Mouse (Mus musculus) cerebellum, postnatal 4 days (tissue): ENCODE measurements at regions not wholly inside any gene's neighbourhood (a gene's known extent, or its start where the extent isn't known, plus 50 kb on each side); places are given as distances from the start of the nearest gene placed in this dataset.
A peak's percentile ranks its signal among the peaks of the same experiment; 100 is the strongest.

ENCODE experiments used
- DNase-seq, 2 experiments: peaks; one replicate each; pipeline ENCODE4 v3.0.0; 2022; ENCODE audit warnings: low spot score in 2 of 2, mixed read lengths in 1 of 2

GRCm38 (mm10) chr1:119123402-119123801 is 70.0 kb upstream of the Gli2 start:
- DNase-seq: no peak

- no peak for DNase-seq
Measured at GRCm38 (mm10) chr1:119122975-119123374, 69.6 kb upstream of the Gli2 start.

GRCm38 (mm10) chr1:119119863-119120569 is 66.6 kb upstream of the Gli2 start:
- DNase-seq: peak in 1 of 2 experiments; percentile 13

GRCm38 (mm10) chr1:119115106-119115674 is 61.8 kb upstream of the Gli2 start:
- DNase-seq: peak in 1 of 2 experiments; percentile 23

- no peak for DNase-seq
Measured at GRCm38 (mm10) chr1:119108578-119108977, 55.2 kb upstream of the Gli2 start.

- DNase-seq: no peak
Measured at GRCm38 (mm10) chr1:119106246-119106975, 53.0 kb upstream of the Gli2 start.
